Mouse (Mus musculus): ENCODE data around the gene Cpsf6. TPM values are rescaled to one million over a fixed set of nuclear protein-coding genes. Genes with fewer than 3 reads are reported as not detected.

Gene Cpsf6
- polyA plus RNA-seq, 1 experiment, result 26.9 TPM

DNA sequence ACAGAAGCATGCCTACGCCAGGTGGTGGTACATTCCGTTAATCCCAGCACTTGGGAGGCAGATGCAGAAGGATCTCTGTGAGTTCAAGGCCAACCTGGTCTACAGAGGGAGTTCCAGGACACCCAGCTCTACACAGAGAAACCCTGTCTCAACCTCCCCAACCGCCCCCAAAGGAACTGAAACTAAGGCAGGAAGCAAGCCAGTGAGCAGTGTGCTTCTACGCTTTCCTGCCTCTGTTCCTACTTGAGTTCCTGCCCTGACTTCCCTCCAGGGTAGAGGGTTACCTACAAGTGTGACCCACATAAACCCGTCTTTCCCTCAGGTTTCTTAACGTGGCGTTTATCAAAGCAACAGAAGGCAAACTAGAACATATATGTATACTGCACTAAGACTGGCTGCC, 56.0 kb downstream of the Cpsf6 start:
- 86% methylated on average over 7 of the region's 7 CpGs for WGBS
- no peak for TF ChIP-seq CTCF (conservative IDR thresholded peaks at IDR 0.05; ENCODE audit: insufficient read depth, insufficient read length, low read depth, low read length)
- no peak for TF ChIP-seq POLR2A (IDR thresholded peaks at IDR 0.05; ENCODE audit: low read depth, low read length)
- DNase-seq, result no peak
- no peak overlapping the region for H3K4me3 ChIP-seq (ENCODE audit: insufficient read depth, low read depth, low read length)
- H3K36me3 ChIP-seq (ENCODE audit: control insufficient read depth, insufficient read depth, low read length), result no peaks in the 10 kb centered on the region
- no peaks in the 10 kb centered on the region for H3K27me3 ChIP-seq (replicated peaks; ENCODE audit: control insufficient read depth, insufficient read depth, low read length)
- H3K27ac ChIP-seq (ENCODE audit: insufficient read depth, low read depth, low read length), result no peak overlapping the region
- no peaks in the 10 kb centered on the region for H3K4me1 ChIP-seq (ENCODE audit: control insufficient read depth, insufficient read depth, low read length)

GRCm38 (mm10) chr10:117322630-117323029, 57.2 kb downstream of the Cpsf6 start:
- TF ChIP-seq POLR2A (IDR thresholded peaks at IDR 0.05; ENCODE audit: low read depth, low read length) (no peak), CTCF (conservative IDR thresholded peaks at IDR 0.05; ENCODE audit: insufficient read depth, insufficient read length, low read depth, low read length) (no peak)
- no peaks in the 10 kb centered on the region for H3K36me3 ChIP-seq (ENCODE audit: control insufficient read depth, insufficient read depth, low read length)
- H3K4me1 ChIP-seq (ENCODE audit: control insufficient read depth, insufficient read depth, low read length), result no peaks in the 10 kb centered on the region
- H3K27ac ChIP-seq (ENCODE audit: insufficient read depth, low read depth, low read length), result no peak overlapping the region
- H3K27me3 ChIP-seq (replicated peaks; ENCODE audit: control insufficient read depth, insufficient read depth, low read length), result no peaks in the 10 kb centered on the region
- no peak overlapping the region for H3K4me3 ChIP-seq (ENCODE audit: insufficient read depth, low read depth, low read length)
- no peak for DNase-seq
- WGBS, result 96% methylated on average over 5 of the region's 5 CpGs

DNA sequence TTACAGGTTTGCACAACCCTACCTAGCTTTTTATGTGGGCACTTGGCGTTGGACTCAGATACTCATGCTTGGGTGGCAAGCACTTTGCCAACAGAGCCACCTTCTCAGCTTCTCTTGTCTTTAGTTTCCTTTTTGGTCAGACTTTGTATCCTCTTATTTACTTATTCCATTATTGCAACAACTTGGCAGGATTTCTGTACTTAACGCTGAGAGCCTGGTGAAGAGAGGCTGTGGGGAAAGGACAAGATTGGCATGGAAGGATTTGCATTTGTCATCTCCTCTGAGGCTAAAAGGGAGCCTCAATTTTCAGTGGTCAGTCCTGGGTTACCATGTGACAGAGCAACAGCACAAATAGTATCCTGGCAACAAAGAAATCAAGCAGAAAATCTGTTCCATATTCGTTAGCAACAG, 59.2 kb downstream of the Cpsf6 start:
- Histone ChIP-seq H3K36me3 (ENCODE audit: control insufficient read depth, insufficient read depth, low read length) (no peaks in the 10 kb centered on the region), H3K4me1 (ENCODE audit: control insufficient read depth, insufficient read depth, low read length) (no peaks in the 10 kb centered on the region), H3K27me3 (replicated peaks; ENCODE audit: control insufficient read depth, insufficient read depth, low read length) (no peaks in the 10 kb centered on the region), H3K4me3 (ENCODE audit: insufficient read depth, low read depth, low read length) (no peak overlapping the region), H3K27ac (ENCODE audit: insufficient read depth, low read depth, low read length) (no peak overlapping the region)
- TF ChIP-seq CTCF (conservative IDR thresholded peaks at IDR 0.05; ENCODE audit: insufficient read depth, insufficient read length, low read depth, low read length) (no peak), POLR2A (IDR thresholded peaks at IDR 0.05; ENCODE audit: low read depth, low read length) (no peak)
- peak; percentile 9 for DNase-seq
- 65% methylated on average over 3 of the region's 3 CpGs for WGBS

DNA sequence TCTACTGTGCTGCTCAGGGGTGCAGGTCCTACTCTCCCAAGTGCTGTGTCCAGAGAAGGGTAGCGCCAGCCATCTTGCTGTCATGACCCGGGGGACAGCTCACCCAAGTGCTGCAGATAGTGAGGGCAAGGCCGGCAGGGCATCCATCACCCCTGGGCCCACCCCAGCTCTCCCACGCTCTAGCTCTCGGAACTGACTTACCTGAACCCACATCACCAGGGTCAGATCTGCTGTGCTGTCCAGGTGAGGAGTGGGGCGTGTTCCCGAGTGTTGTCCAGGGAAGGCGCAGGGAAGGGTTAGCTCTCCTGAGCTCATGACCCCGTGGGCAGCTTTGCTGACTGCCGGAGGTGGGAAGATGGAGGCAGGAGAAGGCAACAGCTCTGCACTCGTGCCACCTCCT, 63.4 kb downstream of the Cpsf6 start:
- Histone ChIP-seq H3K4me3 (ENCODE audit: insufficient read depth, low read depth, low read length) (no peak overlapping the region), H3K27ac (ENCODE audit: insufficient read depth, low read depth, low read length) (no peak overlapping the region), H3K36me3 (ENCODE audit: control insufficient read depth, insufficient read depth, low read length) (no peaks in the 10 kb centered on the region), H3K4me1 (ENCODE audit: control insufficient read depth, insufficient read depth, low read length) (no peaks in the 10 kb centered on the region), H3K27me3 (replicated peaks; ENCODE audit: control insufficient read depth, insufficient read depth, low read length) (no peaks in the 10 kb centered on the region)
- no peak for DNase-seq
- no peak for TF ChIP-seq POLR2A (IDR thresholded peaks at IDR 0.05; ENCODE audit: low read depth, low read length)
- no peak for TF ChIP-seq CTCF (conservative IDR thresholded peaks at IDR 0.05; ENCODE audit: insufficient read depth, insufficient read length, low read depth, low read length)
- WGBS, result 90% methylated on average over 11 of the region's 11 CpGs

- WGBS, result 85% methylated on average over 2 of the region's 2 CpGs
- Histone ChIP-seq H3K36me3 (ENCODE audit: control insufficient read depth, insufficient read depth, low read length) (no peaks in the 10 kb centered on the region), H3K4me1 (ENCODE audit: control insufficient read depth, insufficient read depth, low read length) (no peaks in the 10 kb centered on the region), H3K4me3 (ENCODE audit: insufficient read depth, low read depth, low read length) (no peak overlapping the region), H3K27ac (ENCODE audit: insufficient read depth, low read depth, low read length) (no peak overlapping the region), H3K27me3 (replicated peaks; ENCODE audit: control insufficient read depth, insufficient read depth, low read length) (no peaks in the 10 kb centered on the region)
- no peak for TF ChIP-seq POLR2A (IDR thresholded peaks at IDR 0.05; ENCODE audit: low read depth, low read length)
- no peak for TF ChIP-seq CTCF (conservative IDR thresholded peaks at IDR 0.05; ENCODE audit: insufficient read depth, insufficient read length, low read depth, low read length)
- DNase-seq, result no peak
Measured at GRCm38 (mm10) chr10:117313133-117313532, 66.7 kb downstream of the Cpsf6 start.

DNA sequence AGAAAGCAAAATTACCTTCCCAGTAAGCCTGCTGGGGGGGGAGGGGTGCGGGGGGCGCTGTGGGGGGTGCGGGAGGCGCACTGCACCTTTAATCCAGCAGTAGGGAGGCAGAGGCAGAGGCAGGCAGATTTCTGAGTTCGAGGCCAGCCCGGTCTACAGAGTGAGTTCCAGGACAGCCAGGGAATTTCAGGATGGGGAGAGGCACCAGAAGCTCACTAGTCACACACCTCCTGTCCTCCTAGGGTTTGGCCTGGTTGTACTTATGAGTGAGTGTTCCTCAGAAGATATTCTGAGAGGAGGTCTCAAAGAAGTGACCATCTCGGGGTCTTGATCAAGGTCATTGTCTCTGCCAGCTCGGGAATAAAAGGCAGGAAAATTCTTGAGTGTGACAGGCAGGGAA, 67.6 kb downstream of the Cpsf6 start:
- TF ChIP-seq POLR2A (IDR thresholded peaks at IDR 0.05; ENCODE audit: low read depth, low read length) (no peak), CTCF (conservative IDR thresholded peaks at IDR 0.05; ENCODE audit: insufficient read depth, insufficient read length, low read depth, low read length) (no peak)
- Histone ChIP-seq H3K36me3 (ENCODE audit: control insufficient read depth, insufficient read depth, low read length) (no peaks in the 10 kb centered on the region), H3K27me3 (replicated peaks; ENCODE audit: control insufficient read depth, insufficient read depth, low read length) (no peaks in the 10 kb centered on the region), H3K4me1 (ENCODE audit: control insufficient read depth, insufficient read depth, low read length) (no peaks in the 10 kb centered on the region), H3K27ac (ENCODE audit: insufficient read depth, low read depth, low read length) (no peak overlapping the region), H3K4me3 (ENCODE audit: insufficient read depth, low read depth, low read length) (no peak overlapping the region)
- WGBS, result 81% methylated on average over 8 of the region's 8 CpGs
- DNase-seq, result no peak

- Histone ChIP-seq H3K27me3 (replicated peaks; ENCODE audit: control insufficient read depth, insufficient read depth, low read length) (no peaks in the 10 kb centered on the region), H3K4me3 (ENCODE audit: insufficient read depth, low read depth, low read length) (no peak overlapping the region), H3K27ac (ENCODE audit: insufficient read depth, low read depth, low read length) (no peak overlapping the region), H3K36me3 (ENCODE audit: control insufficient read depth, insufficient read depth, low read length) (no peaks in the 10 kb centered on the region), H3K4me1 (ENCODE audit: control insufficient read depth, insufficient read depth, low read length) (no peaks in the 10 kb centered on the region)
- TF ChIP-seq POLR2A (IDR thresholded peaks at IDR 0.05; ENCODE audit: low read depth, low read length) (no peak), CTCF (conservative IDR thresholded peaks at IDR 0.05; ENCODE audit: insufficient read depth, insufficient read length, low read depth, low read length) (no peak)
- WGBS, result 83% methylated on average over 5 of the region's 5 CpGs
- DNase-seq, result no peak
Measured at GRCm38 (mm10) chr10:117304371-117304770, 75.4 kb downstream of the Cpsf6 start.

GRCm38 (mm10) chr10:117301688-117302087, 78.1 kb downstream of the Cpsf6 start:
- no peak overlapping the region for H3K27ac ChIP-seq (ENCODE audit: insufficient read depth, low read depth, low read length)
- WGBS, result 85% methylated on average over 1 of the region's 1 CpGs
- H3K36me3 ChIP-seq (ENCODE audit: control insufficient read depth, insufficient read depth, low read length), result no peaks in the 10 kb centered on the region
- H3K4me1 ChIP-seq (ENCODE audit: control insufficient read depth, insufficient read depth, low read length), result no peaks in the 10 kb centered on the region
- H3K27me3 ChIP-seq (replicated peaks; ENCODE audit: control insufficient read depth, insufficient read depth, low read length), result no peaks in the 10 kb centered on the region
- no peak for DNase-seq
- TF ChIP-seq POLR2A (IDR thresholded peaks at IDR 0.05; ENCODE audit: low read depth, low read length) (no peak), CTCF (conservative IDR thresholded peaks at IDR 0.05; ENCODE audit: insufficient read depth, insufficient read length, low read depth, low read length) (no peak)
- H3K4me3 ChIP-seq (ENCODE audit: insufficient read depth, low read depth, low read length), result no peak overlapping the region

All from kidney, adult 2 months (tissue).